Mouse (Mus musculus) mouse embryonic stem cell (cell line): ENCODE results near the gene Myl4.
"Not testable (repeated sequence)": the region's sequence is repeated elsewhere in the genome, so short reads cannot be mapped to it uniquely, and the experiment has no call there.

Source experiments
- in situ Hi-C, 2 experiments: fragments of 300-500 bp; cut with MboI; formaldehyde crosslinking; loops; 1 replicate in 1 of 2; 3 replicates in 1 of 2; pipeline ENCODE4 v1.14.3; 2019 to 2020; ENCODE audit warnings: low sequenced_read_pairs in 2 of 2, low pct_unique_long_range_greater_than_20kb in 1 of 2, mixed read lengths in 1 of 2; ENCODE audit not compliant: unreplicated experiment in 1 of 2

Myl4 gene

GRCm38 (mm10) chr11:104567736-104568135, 17.3 kb downstream of the Myl4 start:
- in situ Hi-C loops, result no loop called here

- in situ Hi-C loops, result no loop called here
These were observed 17.9 kb downstream of the Myl4 start for GRCm38 (mm10) chr11:104568326-104568725.

- in situ Hi-C loops, result not testable (repeated sequence)
These were observed 20.1 kb downstream of the Myl4 start for GRCm38 (mm10) chr11:104570515-104570914.

GRCm38 (mm10) chr11:104571373-104571772, 20.9 kb downstream of the Myl4 start:
- in situ Hi-C loops, result not testable (repeated sequence)

GRCm38 (mm10) chr11:104572091-104572490, 21.6 kb downstream of the Myl4 start:
- in situ Hi-C loops, result no loop called here

- in situ Hi-C loops, result no loop called here
These were observed 22.1 kb downstream of the Myl4 start for GRCm38 (mm10) chr11:104572566-104572965.

- in situ Hi-C loops, result no loop called here
These were observed 26.5 kb downstream of the Myl4 start for GRCm38 (mm10) chr11:104576772-104577612.

- in situ Hi-C loops, result no loop called here
These were observed 27.6 kb downstream of the Myl4 start for GRCm38 (mm10) chr11:104578074-104578473.

GRCm38 (mm10) chr11:104579084-104579483, 28.6 kb downstream of the Myl4 start:
- in situ Hi-C loops, result no loop called here

GRCm38 (mm10) chr11:104579575-104579974, 29.1 kb downstream of the Myl4 start:
- in situ Hi-C loops, result no loop called here

- in situ Hi-C loops, result no loop called here
These were observed 29.6 kb downstream of the Myl4 start for GRCm38 (mm10) chr11:104580091-104580490.

- in situ Hi-C loops, result no loop called here
These were observed 30.1 kb downstream of the Myl4 start for GRCm38 (mm10) chr11:104580606-104581005.

GRCm38 (mm10) chr11:104581446-104582307, 31.2 kb downstream of the Myl4 start:
- in situ Hi-C loops, result no loop called here

GRCm38 (mm10) chr11:104582308-104582606, 31.8 kb downstream of the Myl4 start:
- in situ Hi-C loops, result no loop called here

GRCm38 (mm10) chr11:104582630-104583364, 32.3 kb downstream of the Myl4 start:
- in situ Hi-C loops, result no loop called here

GRCm38 (mm10) chr11:104585495-104585894, 35.0 kb downstream of the Myl4 start:
- in situ Hi-C loops, result no loop called here

GRCm38 (mm10) chr11:104587904-104588303, 37.4 kb downstream of the Myl4 start:
- in situ Hi-C loops, result no loop called here

GRCm38 (mm10) chr11:104588513-104588912, 38.0 kb downstream of the Myl4 start:
- in situ Hi-C loops, result no loop called here

GRCm38 (mm10) chr11:104589570-104589969, 39.1 kb downstream of the Myl4 start:
- in situ Hi-C loops, result no loop called here
